Mouse (Mus musculus) left cerebral cortex, postnatal 10 days (tissue): Measurements from ENCODE around the gene Usp20. TPM values are rescaled to one million over a fixed set of nuclear protein-coding genes. Genes with fewer than 3 reads are reported as not detected.

Experiments used
- DNase-seq, 2 experiments: peaks; one replicate each; pipeline ENCODE4 v3.0.0; 2021 to 2022; ENCODE audit warnings: low spot score in 2 of 2, mixed read lengths in 1 of 2; ENCODE audit errors: extremely low spot score in 1 of 2
- intact Hi-C: fragments of 180-260 bp; cut with DNase I; formaldehyde crosslinking; loops from one replicate; pipeline ENCODE4 v1.15.1; 2025
- total RNA-seq, 2 experiments: library from RNA; stranded (reverse); gene quantifications; 2 replicates each; pipeline ENCODE4 v1.2.3; 2021

Usp20 gene
- total RNA-seq, 2 experiments from 2014 or later = 57.6 to 65.9 TPM

DNA sequence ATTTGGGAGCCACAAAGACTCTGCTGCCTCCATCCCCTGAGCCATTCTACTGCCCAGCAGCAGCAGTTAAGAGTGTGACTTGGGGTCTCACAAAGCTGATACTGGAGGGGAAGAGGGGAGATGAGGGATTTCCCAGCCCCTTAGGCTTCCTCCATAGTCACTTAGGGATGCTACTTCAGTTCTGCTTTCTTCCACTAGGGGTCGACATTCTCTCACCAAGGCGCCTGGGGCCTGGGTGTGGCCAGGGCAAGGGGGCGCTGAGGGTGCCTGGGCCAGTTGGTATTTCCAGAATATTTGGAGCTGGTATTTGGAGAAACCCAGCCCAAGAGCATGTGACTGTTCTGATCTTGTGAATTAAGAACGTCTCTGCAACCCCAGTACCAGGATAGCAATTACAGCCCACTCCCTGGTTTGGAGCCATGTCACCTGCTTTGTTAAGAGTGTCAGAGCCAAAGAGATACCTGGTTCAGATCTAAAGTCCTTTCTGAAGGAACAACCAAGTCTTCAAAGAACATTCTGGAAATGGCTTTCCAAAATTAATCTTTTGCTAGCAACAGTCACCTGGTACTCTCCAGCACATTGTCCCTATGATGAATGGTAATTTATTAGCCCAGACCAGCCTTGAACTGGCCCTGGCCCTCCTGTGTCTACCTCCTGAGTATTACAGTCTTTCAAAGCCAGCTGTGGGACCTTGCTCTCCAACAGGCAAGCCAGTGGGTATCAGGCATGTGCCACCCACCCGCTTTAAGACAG lies 42.7 kb downstream of the Usp20 start:
- intact Hi-C loops = loop anchor here (10.0 kb wide), 1 partner anchor 120 kb away; the partner anchor contains the start of gene Fnbp1

GRCm38 (mm10) chr2:31025458-31025857 lies 43.4 kb downstream of the Usp20 start:
- intact Hi-C loops = loop anchor here (10.0 kb wide), 1 partner anchor 119 kb away; the partner anchor contains the start of gene Fnbp1
- no peak for DNase-seq

More for the DNA sequence above, 42.7 kb downstream of the Usp20 start:
- DNase-seq = peak; percentile 45 to 65

- intact Hi-C loops = loop anchor here (10.0 kb wide), 1 partner anchor 118 kb away; the partner anchor contains the start of gene Fnbp1
- no peak for DNase-seq
These were observed 44.6 kb downstream of the Usp20 start for GRCm38 (mm10) chr2:31026642-31027041.

DNA sequence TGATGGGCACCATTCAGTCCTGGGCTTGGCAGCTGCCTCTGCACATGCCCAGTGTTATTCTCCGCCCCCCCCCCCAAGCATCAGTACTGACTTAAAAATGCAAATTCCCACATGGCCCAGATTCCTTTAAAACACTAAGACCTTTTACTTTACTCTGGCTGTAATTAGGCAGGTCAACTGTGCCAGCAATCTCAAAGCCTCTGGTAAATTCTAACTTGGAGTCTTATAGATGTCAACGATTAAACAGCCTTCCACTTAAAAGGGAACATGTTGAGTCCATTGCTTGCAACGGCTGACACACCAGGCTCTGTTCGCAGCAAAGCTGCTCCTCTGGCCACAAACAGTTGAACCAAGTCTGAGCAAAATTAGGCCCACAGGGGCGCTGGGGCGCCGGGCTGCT lies 49.9 kb downstream of the Usp20 start:
- no peak for DNase-seq
- intact Hi-C loops = no loop called here

- DNase-seq = no peak
- intact Hi-C loops = no loop called here
These were observed 54.7 kb downstream of the Usp20 start for GRCm38 (mm10) chr2:31036811-31037210.

DNA sequence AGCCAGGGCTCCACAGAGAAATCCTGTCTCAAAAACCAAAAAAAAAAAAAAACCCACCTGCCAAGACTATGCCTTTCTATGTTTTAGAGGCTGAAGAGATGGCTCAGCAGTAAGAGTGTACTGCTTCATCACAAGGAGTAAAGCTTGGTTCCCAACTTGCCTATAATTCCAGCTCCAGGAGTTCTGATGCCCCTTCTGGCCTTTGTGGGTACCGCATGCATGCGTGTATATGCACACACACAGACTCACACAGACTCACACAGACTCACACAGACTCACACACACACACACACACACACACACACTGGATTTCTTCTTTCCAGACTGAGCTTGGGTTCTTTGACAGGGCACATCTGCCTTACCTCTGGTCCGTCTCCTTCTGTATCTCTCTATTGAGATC lies 58.0 kb downstream of the Usp20 start:
- DNase-seq = no peak
- intact Hi-C loops = no loop called here

DNA sequence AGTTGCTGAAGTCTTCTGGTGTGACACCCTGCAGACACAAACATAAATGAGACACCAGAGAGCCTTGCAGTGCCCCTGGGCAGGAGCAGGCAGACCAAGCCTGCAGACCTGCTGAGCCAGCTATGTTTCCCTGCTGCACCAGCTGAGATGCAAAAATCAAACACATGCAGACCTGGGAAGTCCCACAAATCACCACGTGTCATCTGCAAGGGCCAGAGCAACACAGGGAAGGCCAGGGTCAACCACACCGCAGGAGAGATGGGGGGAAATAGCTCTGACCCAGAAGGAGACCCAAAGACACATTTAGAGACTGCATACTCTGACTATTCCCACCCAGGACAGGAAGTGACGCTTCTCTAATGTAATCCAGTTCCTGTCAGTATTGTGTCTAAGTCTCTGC lies 58.4 kb downstream of the Usp20 start:
- intact Hi-C loops = no loop called here

DNA sequence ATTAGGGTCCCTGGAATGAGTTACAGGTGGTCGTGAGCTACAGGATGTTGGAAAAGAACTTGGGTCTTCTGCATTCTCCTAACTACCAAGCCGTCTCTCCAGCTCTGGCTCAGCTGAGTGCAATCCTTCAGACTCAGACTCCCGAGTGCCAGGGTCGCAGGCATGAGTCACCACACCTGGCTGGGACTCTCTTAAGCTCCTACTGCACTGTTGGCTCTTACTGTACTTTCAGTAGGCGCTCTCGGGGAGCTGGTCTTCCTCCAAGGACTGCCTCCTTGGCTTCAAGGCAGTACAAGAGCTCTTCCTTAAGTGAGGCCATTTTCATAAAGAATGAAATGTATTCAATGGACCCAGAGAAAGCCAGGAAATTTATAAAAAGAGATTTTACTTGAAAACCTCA lies 59.3 kb downstream of the Usp20 start:
- DNase-seq = no peak

More for the DNA sequence above, 58.4 kb downstream of the Usp20 start:
- DNase-seq = no peak

DNA sequence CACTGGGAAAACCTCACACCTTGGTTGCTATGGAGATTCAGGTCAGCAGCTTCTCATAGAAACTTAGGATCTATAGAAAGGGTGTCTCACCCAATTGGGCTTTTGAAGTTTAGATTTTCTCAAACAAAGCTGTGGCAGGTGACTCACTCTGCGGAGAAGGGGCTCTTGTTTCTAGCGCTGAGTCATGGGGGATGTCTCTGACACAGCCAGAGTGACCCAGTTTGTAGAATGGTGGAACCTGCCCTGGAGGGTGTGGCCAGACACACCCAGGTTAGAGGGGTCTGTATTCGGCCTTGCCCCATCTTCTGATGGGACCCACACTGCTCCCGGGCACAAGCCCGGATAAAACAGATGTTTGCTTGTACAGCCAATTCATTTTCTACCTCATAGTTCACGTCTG lies 60.8 kb downstream of the Usp20 start:
- intact Hi-C loops = no loop called here

More for the DNA sequence above, 59.3 kb downstream of the Usp20 start:
- intact Hi-C loops = no loop called here

GRCm38 (mm10) chr2:31043856-31044255 lies 61.8 kb downstream of the Usp20 start:
- intact Hi-C loops = no loop called here

More for the DNA sequence above, 60.8 kb downstream of the Usp20 start:
- DNase-seq = no peak

DNA sequence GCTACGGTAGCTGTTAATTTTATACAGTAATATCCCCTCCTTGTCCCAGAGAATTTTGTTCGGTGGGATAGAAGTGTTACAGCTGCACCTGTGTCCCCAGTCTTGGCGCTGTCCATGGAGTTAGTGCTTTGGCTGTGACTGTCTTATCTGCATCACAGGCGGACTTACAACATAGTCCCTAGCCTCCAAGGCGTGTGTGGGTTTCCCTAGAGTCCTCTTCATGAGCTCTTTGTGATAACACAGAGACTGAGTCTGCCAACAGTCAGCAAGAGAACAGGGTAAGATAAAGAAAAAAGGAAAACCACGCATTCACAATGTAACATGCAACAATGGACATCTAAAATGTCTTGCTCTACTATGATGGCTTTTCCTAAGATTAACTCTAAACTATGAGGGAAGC lies 66.0 kb downstream of the Usp20 start:
- intact Hi-C loops = no loop called here
- no peak for DNase-seq

More at GRCm38 (mm10) chr2:31043856-31044255, 61.8 kb downstream of the Usp20 start:
- no peak for DNase-seq

DNA sequence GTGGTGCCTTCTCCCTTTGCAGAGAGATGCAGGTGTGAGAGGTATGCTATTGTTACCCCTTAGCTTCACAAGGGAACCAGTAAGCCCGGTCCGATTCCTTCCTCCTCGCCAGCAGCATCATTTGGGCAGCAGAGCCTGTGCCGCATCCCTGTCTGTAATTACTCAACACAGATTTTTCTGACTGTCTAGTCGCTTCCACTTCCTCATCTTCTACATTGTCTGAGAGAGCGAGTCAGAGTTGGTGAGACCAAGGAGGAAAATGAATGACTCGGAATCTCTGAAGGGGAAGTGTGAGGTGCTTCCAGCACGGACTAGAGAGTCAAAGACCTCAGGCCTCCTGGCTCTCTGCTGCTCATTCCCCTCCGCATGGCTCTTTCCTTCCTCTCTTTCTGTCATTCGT lies 70.4 kb downstream of the Usp20 start:
- DNase-seq = no peak
- intact Hi-C loops = loop anchor here (10.0 kb wide), 1 partner anchor 92 kb away; the partner anchor contains the start of gene Fnbp1

GRCm38 (mm10) chr2:31053426-31053825 lies 71.3 kb downstream of the Usp20 start:
- intact Hi-C loops = loop anchor here (10.0 kb wide), 1 partner anchor 91 kb away; the partner anchor contains the start of gene Fnbp1
- no peak for DNase-seq

DNA sequence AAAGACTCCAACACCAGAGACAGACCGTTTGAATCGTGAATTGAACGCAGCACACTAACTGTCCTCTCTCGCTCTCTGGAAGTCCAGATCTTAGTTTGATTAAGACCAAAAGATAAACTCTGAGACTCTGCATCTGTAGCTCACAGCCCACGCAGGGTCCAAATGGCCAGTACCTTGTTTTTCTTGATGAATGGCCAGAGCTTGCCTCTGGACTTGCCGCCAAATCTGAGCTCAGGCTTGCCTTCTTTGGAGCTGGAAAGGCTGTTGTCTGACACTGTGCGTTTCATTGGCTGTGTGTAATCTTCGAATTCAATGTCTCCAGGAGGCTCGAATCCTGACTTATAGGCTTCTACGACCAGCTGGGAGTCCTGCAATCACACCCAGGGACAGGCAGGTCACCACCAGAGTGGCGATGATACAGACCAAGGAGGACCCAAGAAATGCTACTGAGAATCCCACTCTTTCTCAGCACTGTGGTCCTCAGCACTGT lies 71.8 kb downstream of the Usp20 start:
- intact Hi-C loops = loop anchor here (10.0 kb wide), 1 partner anchor 91 kb away; the partner anchor contains the start of gene Fnbp1
- no peak for DNase-seq

- intact Hi-C loops = loop anchor here (10.0 kb wide), 1 partner anchor 89 kb away; the partner anchor contains the start of gene Fnbp1
- no peak for DNase-seq
These were observed 74.0 kb downstream of the Usp20 start for GRCm38 (mm10) chr2:31056070-31056469.

GRCm38 (mm10) chr2:31057549-31058177 lies 75.6 kb downstream of the Usp20 start:
- intact Hi-C loops = loop anchor here (10.0 kb wide), 1 partner anchor 87 kb away; the partner anchor contains the start of gene Fnbp1
- DNase-seq = no peak

- intact Hi-C loops = loop anchor here (10.0 kb wide), 1 partner anchor 86 kb away; the partner anchor contains the start of gene Fnbp1
These were observed 76.4 kb downstream of the Usp20 start for GRCm38 (mm10) chr2:31058443-31058842.

GRCm38 (mm10) chr2:31060271-31060670 lies 78.2 kb downstream of the Usp20 start:
- intact Hi-C loops = no loop called here

More at GRCm38 (mm10) chr2:31058443-31058842, 76.4 kb downstream of the Usp20 start:
- no peak for DNase-seq

More at GRCm38 (mm10) chr2:31060271-31060670, 78.2 kb downstream of the Usp20 start:
- no peak for DNase-seq
